Mouse (Mus musculus): Measurements from ENCODE around the gene Ctxn1.
A peak's percentile ranks its signal among the peaks of the same experiment; 100 is the strongest.

The Ctxn1 gene

GRCm38 (mm10) chr8:4214006-4214980, 44.8 kb downstream of the Ctxn1 start:
- peak; percentile 65 for DNase-seq (ENCODE audit: low read depth, low spot score)

GRCm38 (mm10) chr8:4213210-4214005, 45.7 kb downstream of the Ctxn1 start:
- DNase-seq (ENCODE audit: low read depth, low spot score): peak; percentile 49

GRCm38 (mm10) chr8:4212809-4213209, 46.3 kb downstream of the Ctxn1 start:
- DNase-seq (ENCODE audit: low read depth, low spot score): peak; percentile 51

GRCm38 (mm10) chr8:4211097-4211496, 48.0 kb downstream of the Ctxn1 start:
- DNase-seq (ENCODE audit: low read depth, low spot score): no peak

All from ES-CJ7 (cell line).